Mouse (Mus musculus) E14TG2a.4 (cell line): ENCODE results near the gene Tarm1.

Experiments
- H3K27me3 ChIP-seq: 2 replicates; pipeline ENCODE4 v1.6.1; 2014; ENCODE audit warnings: low read length, control low read depth; ENCODE audit not compliant: insufficient read depth
- H3K36me3 ChIP-seq: 2 replicates; pipeline ENCODE4 v1.6.1; 2014; ENCODE audit warnings: low read length, control low read depth; ENCODE audit not compliant: insufficient read depth
- H3K4me1 ChIP-seq: replicated peaks from 2 replicates; pipeline ENCODE4 v1.6.1; 2014; ENCODE audit warnings: low read depth, low read length, control low read depth
- H3K4me3 ChIP-seq: replicated peaks from 2 replicates; pipeline ENCODE4 v1.5.1; 2014; ENCODE audit warnings: mild to moderate bottlenecking, low read length
- H3K9me3 ChIP-seq: 2 replicates; pipeline ENCODE4 v1.6.1; 2014; ENCODE audit warnings: low read length, control low read depth
- CTCF ChIP-seq: conservative IDR thresholded peaks from 2 replicates; pipeline ENCODE4 v1.5.1; 2014; ENCODE audit warnings: low read length
- NANOG ChIP-seq: IDR thresholded peaks from 2 replicates; pipeline ENCODE4 v1.6.1; 2014; ENCODE audit warnings: borderline replicate concordance, low read length, mixed read lengths
- POU5F1 ChIP-seq: IDR thresholded peaks from 2 replicates; pipeline ENCODE4 v1.6.1; 2014; ENCODE audit warnings: low read length, borderline replicate concordance

Tarm1 gene

GRCm38 (mm10) chr7:3502439-3502838 is at the start of gene Tarm1:
Tarm1 (minus strand) TSS chr7:3502624.
- Histone ChIP-seq H3K4me3 (no peak within 1 kb of the TSS), H3K4me1 (no peaks in the 10 kb centered on the region)
- TF ChIP-seq CTCF (no peak), POU5F1 (no peak), NANOG (no peak)

GRCm38 (mm10) chr7:3505913-3506312 is 3.5 kb upstream of the Tarm1 start:
- no peaks in the 10 kb centered on the region for H3K4me1 ChIP-seq
- H3K9me3 ChIP-seq = peaks cover 5% of the 10 kb centered on the region; the same call in 1 of the 2 replicates
- H3K4me3 ChIP-seq = no peak overlapping the region
- H3K27me3 ChIP-seq = no peaks in the 10 kb centered on the region
- TF ChIP-seq CTCF = no peak
- TF ChIP-seq POU5F1 = no peak
- TF ChIP-seq NANOG = no peak
- 0 out of 2 replicates have a peak, but pooled peaks cover 5% of the 10 kb centered on the region for H3K36me3 ChIP-seq

More at GRCm38 (mm10) chr7:3502439-3502838, at the start of gene Tarm1:
- Histone ChIP-seq H3K9me3 (no peaks in the 10 kb centered on the region), H3K27me3 (no peaks in the 10 kb centered on the region), H3K36me3 (no peaks in the 10 kb centered on the region)

GRCm38 (mm10) chr7:3500406-3500805 is 2.0 kb downstream of the Tarm1 start:
- Histone ChIP-seq H3K27me3 (no peaks in the 10 kb centered on the region), H3K36me3 (no peaks in the 10 kb centered on the region), H3K4me3 (no peak overlapping the region), H3K4me1 (no peaks in the 10 kb centered on the region), H3K9me3 (no peaks in the 10 kb centered on the region)
- TF ChIP-seq CTCF = no peak
- no peak for TF ChIP-seq POU5F1
- TF ChIP-seq NANOG = no peak

- Histone ChIP-seq H3K9me3 (peaks cover 78% of the 10 kb centered on the region), H3K4me1 (no peaks in the 10 kb centered on the region), H3K4me3 (no peak overlapping the region), H3K27me3 (no peaks in the 10 kb centered on the region), H3K36me3 (0 out of 2 replicates have a peak, but pooled peaks cover 5% of the 10 kb centered on the region)
- TF ChIP-seq CTCF (no peak), POU5F1 (no peak), NANOG (no peak)
Measured at GRCm38 (mm10) chr7:3481948-3482608, 20.3 kb downstream of the Tarm1 start.

- no peaks in the 10 kb centered on the region for H3K27me3 ChIP-seq
- H3K36me3 ChIP-seq = 0 out of 2 replicates have a peak, but pooled peaks cover under 1% of the 10 kb centered on the region
- TF ChIP-seq POU5F1 = no peak
- H3K4me3 ChIP-seq = no peak overlapping the region
- H3K9me3 ChIP-seq = peaks cover 35% of the 10 kb centered on the region
- H3K4me1 ChIP-seq = peaks cover 18% of the 10 kb centered on the region
Measured at GRCm38 (mm10) chr7:3476728-3477127, 25.7 kb downstream of the Tarm1 start.

GRCm38 (mm10) chr7:3474291-3475080 is 27.9 kb downstream of the Tarm1 start:
- peaks cover 18% of the 10 kb centered on the region for H3K4me1 ChIP-seq
- H3K4me3 ChIP-seq = peak overlapping the region; percentile 63
- H3K9me3 ChIP-seq = peaks cover 14% of the 10 kb centered on the region
- no peaks in the 10 kb centered on the region for H3K36me3 ChIP-seq
- H3K27me3 ChIP-seq = no peaks in the 10 kb centered on the region
- TF ChIP-seq CTCF (no peak), POU5F1 (no peak), NANOG (no peak)

GRCm38 (mm10) chr7:3472774-3473173 is 29.6 kb downstream of the Tarm1 start:
- no peaks in the 10 kb centered on the region for H3K36me3 ChIP-seq
- no peaks in the 10 kb centered on the region; the same call in 1 of the 2 replicates for H3K9me3 ChIP-seq
- H3K4me1 ChIP-seq = peaks cover 18% of the 10 kb centered on the region
- H3K4me3 ChIP-seq = no peak overlapping the region
- H3K27me3 ChIP-seq = no peaks in the 10 kb centered on the region
- TF ChIP-seq NANOG (no peak), CTCF (no peak), POU5F1 (no peak)

- no peak for TF ChIP-seq NANOG
- no peak for TF ChIP-seq CTCF
- no peak for TF ChIP-seq POU5F1
- no peaks in the 10 kb centered on the region for H3K9me3 ChIP-seq
Measured at GRCm38 (mm10) chr7:3468614-3469013, 33.8 kb downstream of the Tarm1 start.

GRCm38 (mm10) chr7:3463306-3463705 is 39.1 kb downstream of the Tarm1 start:
- H3K4me1 ChIP-seq = no peaks in the 10 kb centered on the region; the same call in 1 of the 2 replicates
- no peak overlapping the region for H3K4me3 ChIP-seq
- no peaks in the 10 kb centered on the region for H3K36me3 ChIP-seq
- TF ChIP-seq POU5F1 = no peak
- no peak for TF ChIP-seq CTCF
- peaks cover 4% of the 10 kb centered on the region; the same call in 1 of the 2 replicates for H3K9me3 ChIP-seq
- peaks cover 3% of the 10 kb centered on the region; the same call in 1 of the 2 replicates for H3K27me3 ChIP-seq

More at GRCm38 (mm10) chr7:3468614-3469013, 33.8 kb downstream of the Tarm1 start:
- H3K4me3 ChIP-seq = no peak overlapping the region
- no peaks in the 10 kb centered on the region for H3K27me3 ChIP-seq
- H3K4me1 ChIP-seq = no peaks in the 10 kb centered on the region
- no peaks in the 10 kb centered on the region for H3K36me3 ChIP-seq
